Mouse (Mus musculus): ENCODE measurements around the gene Cebpzos. TPM values are rescaled to one million over a fixed set of nuclear protein-coding genes. Genes with fewer than 3 reads are reported as not detected.

Cebpzos gene
- polyA plus RNA-seq (2015; fragmentation: Nextera tagmentation; extraction: Ambion mirVana), result 96.5 and 98.1 TPM in 2 replicates

GRCm38 (mm10) chr17:78916369-78916813 is at the start of gene Cebpzos:
TSS of gene Cebpzos (plus strand) at chr17:78916500.
- H3K27me3 ChIP-seq (ENCODE audit: insufficient read depth, low read length), result no peaks in the 10 kb centered on the region
- H3K4me2 ChIP-seq (replicated peaks; ENCODE audit: low read depth, low read length), result peak within 1 kb of the TSS; percentile 88
- peak within 1 kb of the TSS; percentile 91 for H3K27ac ChIP-seq (ENCODE audit: low read length)
- H3K4me3 ChIP-seq (ENCODE audit: low read length), result peak within 1 kb of the TSS; percentile 91
- no peaks in the 10 kb centered on the region for H3K9me3 ChIP-seq (ENCODE audit: low read length)
- peak within 1 kb of the TSS; percentile 91 for H3K9ac ChIP-seq (replicated peaks; ENCODE audit: low read length)
- peaks cover 13% of the 10 kb centered on the region for H3K4me1 ChIP-seq (ENCODE audit: insufficient read depth, low read length)
- H3K36me3 ChIP-seq (ENCODE audit: insufficient read depth, low read length), result peaks cover 20% of the 10 kb centered on the region
- under 1% methylated on average over 37 of the region's 37 CpGs for WGBS
- peak; percentile 97 for ATAC-seq (ENCODE audit: low FRiP score, low TSS enrichment)

GRCm38 (mm10) chr17:78873886-78874285 is 42.4 kb upstream of the Cebpzos start:
- H3K36me3 ChIP-seq (ENCODE audit: insufficient read depth, low read length), result peaks cover 27% of the 10 kb centered on the region
- no peaks in the 10 kb centered on the region for H3K27me3 ChIP-seq (ENCODE audit: insufficient read depth, low read length)
- no peaks in the 10 kb centered on the region for H3K9me3 ChIP-seq (ENCODE audit: low read length)
- no peak overlapping the region for H3K4me2 ChIP-seq (replicated peaks; ENCODE audit: low read depth, low read length)
- WGBS, result 94% methylated on average over 6 of the region's 6 CpGs
- no peak overlapping the region for H3K9ac ChIP-seq (replicated peaks; ENCODE audit: low read length)
- no peaks in the 10 kb centered on the region for H3K4me1 ChIP-seq (ENCODE audit: insufficient read depth, low read length)
- H3K27ac ChIP-seq (ENCODE audit: low read length), result no peak overlapping the region
- no peak for ATAC-seq (ENCODE audit: low FRiP score, low TSS enrichment)
- no peak overlapping the region for H3K4me3 ChIP-seq (ENCODE audit: low read length)

GRCm38 (mm10) chr17:78881878-78882304 is 34.4 kb upstream of the Cebpzos start:
- ATAC-seq (ENCODE audit: low FRiP score, low TSS enrichment), result peak; percentile 67
- peak overlapping the region; percentile 54 for H3K4me2 ChIP-seq (replicated peaks; ENCODE audit: low read depth, low read length)
- WGBS, result 19% methylated on average over 3 of the region's 7 CpGs
- no peaks in the 10 kb centered on the region for H3K27me3 ChIP-seq (ENCODE audit: insufficient read depth, low read length)
- peaks cover 8% of the 10 kb centered on the region for H3K36me3 ChIP-seq (ENCODE audit: insufficient read depth, low read length)
- H3K4me3 ChIP-seq (ENCODE audit: low read length), result peak overlapping the region; percentile 66
- peak overlapping the region; percentile 75 for H3K9ac ChIP-seq (replicated peaks; ENCODE audit: low read length)
- peak overlapping the region; percentile 81 for H3K27ac ChIP-seq (ENCODE audit: low read length)
- peaks cover 10% of the 10 kb centered on the region; the same call in 1 of the 2 replicates for H3K4me1 ChIP-seq (ENCODE audit: insufficient read depth, low read length)
- H3K9me3 ChIP-seq (ENCODE audit: low read length), result peaks cover 3% of the 10 kb centered on the region; the same call in 1 of the 2 replicates

GRCm38 (mm10) chr17:78882401-78883112 is 33.7 kb upstream of the Cebpzos start, which contains the start of gene Eif2ak2:
TSS of gene Eif2ak2 (minus strand) at chr17:78882573.
- peak within 1 kb of the TSS; percentile 66 for H3K4me3 ChIP-seq (ENCODE audit: low read length)
- H3K9me3 ChIP-seq (ENCODE audit: low read length), result peaks cover 3% of the 10 kb centered on the region; the same call in 1 of the 2 replicates
- H3K4me1 ChIP-seq (ENCODE audit: insufficient read depth, low read length), result peaks cover 10% of the 10 kb centered on the region; the same call in 1 of the 2 replicates
- ATAC-seq (ENCODE audit: low FRiP score, low TSS enrichment), result peak; percentile 99
- peak within 1 kb of the TSS; percentile 75 for H3K9ac ChIP-seq (replicated peaks; ENCODE audit: low read length)
- peak within 1 kb of the TSS; percentile 81 for H3K27ac ChIP-seq (ENCODE audit: low read length)
- under 1% methylated on average over 27 of the region's 28 CpGs for WGBS
- peaks cover 8% of the 10 kb centered on the region for H3K36me3 ChIP-seq (ENCODE audit: insufficient read depth, low read length)
- H3K4me2 ChIP-seq (replicated peaks; ENCODE audit: low read depth, low read length), result peak within 1 kb of the TSS; percentile 54
- H3K27me3 ChIP-seq (ENCODE audit: insufficient read depth, low read length), result no peaks in the 10 kb centered on the region

- ATAC-seq (ENCODE audit: low FRiP score, low TSS enrichment), result no peak
- H3K9me3 ChIP-seq (ENCODE audit: low read length), result peaks cover 3% of the 10 kb centered on the region; the same call in 1 of the 2 replicates
- H3K36me3 ChIP-seq (ENCODE audit: insufficient read depth, low read length), result peaks cover under 1% of the 10 kb centered on the region; the same call in 1 of the 2 replicates
- H3K9ac ChIP-seq (replicated peaks; ENCODE audit: low read length), result no peak overlapping the region
- no peak overlapping the region for H3K4me2 ChIP-seq (replicated peaks; ENCODE audit: low read depth, low read length)
- H3K27ac ChIP-seq (ENCODE audit: low read length), result no peak overlapping the region; the same call in 1 of the 2 replicates
- 87% methylated on average over 4 of the region's 4 CpGs for WGBS
- peaks cover 10% of the 10 kb centered on the region; the same call in 1 of the 2 replicates for H3K4me1 ChIP-seq (ENCODE audit: insufficient read depth, low read length)
- no peaks in the 10 kb centered on the region for H3K27me3 ChIP-seq (ENCODE audit: insufficient read depth, low read length)
- no peak overlapping the region for H3K4me3 ChIP-seq (ENCODE audit: low read length)
Measured at GRCm38 (mm10) chr17:78883291-78883690, 33.0 kb upstream of the Cebpzos start.

- Histone ChIP-seq H3K27me3 (ENCODE audit: insufficient read depth, low read length) (no peaks in the 10 kb centered on the region), H3K27ac (ENCODE audit: low read length) (no peak overlapping the region), H3K4me1 (ENCODE audit: insufficient read depth, low read length) (peaks cover 10% of the 10 kb centered on the region; the same call in 1 of the 2 replicates), H3K4me2 (replicated peaks; ENCODE audit: low read depth, low read length) (no peak overlapping the region), H3K4me3 (ENCODE audit: low read length) (no peak overlapping the region), H3K36me3 (ENCODE audit: insufficient read depth, low read length) (no peaks in the 10 kb centered on the region), H3K9ac (replicated peaks; ENCODE audit: low read length) (no peak overlapping the region), H3K9me3 (ENCODE audit: low read length) (peaks cover 3% of the 10 kb centered on the region; the same call in 1 of the 2 replicates)
- no peak for ATAC-seq (ENCODE audit: low FRiP score, low TSS enrichment)
- 80% methylated on average over 5 of the region's 5 CpGs for WGBS
Measured at GRCm38 (mm10) chr17:78885286-78886065, 30.8 kb upstream of the Cebpzos start.

DNA sequence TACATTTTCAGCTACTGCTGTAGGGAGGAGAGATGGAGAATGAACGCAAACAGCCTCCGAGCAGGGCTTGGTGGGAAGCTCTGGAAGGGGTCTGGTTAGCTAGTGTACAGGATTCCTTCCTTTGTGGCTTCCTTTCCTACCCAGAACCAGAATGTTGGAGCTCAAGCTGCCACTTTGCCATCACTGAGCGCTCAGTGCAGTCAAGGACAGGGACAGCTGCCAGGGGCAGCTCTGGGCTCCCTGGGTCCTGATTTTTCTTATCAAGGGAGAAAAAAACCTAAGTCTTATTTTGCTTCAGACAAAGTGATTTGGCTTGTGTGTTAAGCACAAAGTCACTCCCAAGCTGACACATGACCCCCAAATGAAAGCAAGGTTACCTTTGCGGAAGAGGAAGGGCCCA is 27.7 kb upstream of the Cebpzos start:
- no peaks in the 10 kb centered on the region for H3K36me3 ChIP-seq (ENCODE audit: insufficient read depth, low read length)
- H3K27ac ChIP-seq (ENCODE audit: low read length), result no peak overlapping the region
- H3K9ac ChIP-seq (replicated peaks; ENCODE audit: low read length), result no peak overlapping the region
- no peaks in the 10 kb centered on the region for H3K27me3 ChIP-seq (ENCODE audit: insufficient read depth, low read length)
- ATAC-seq (ENCODE audit: low FRiP score, low TSS enrichment), result no peak
- no peak overlapping the region for H3K4me3 ChIP-seq (ENCODE audit: low read length)
- 86% methylated on average over 4 of the region's 4 CpGs for WGBS
- H3K9me3 ChIP-seq (ENCODE audit: low read length), result peaks cover 3% of the 10 kb centered on the region; the same call in 1 of the 2 replicates
- H3K4me2 ChIP-seq (replicated peaks; ENCODE audit: low read depth, low read length), result no peak overlapping the region
- H3K4me1 ChIP-seq (ENCODE audit: insufficient read depth, low read length), result no peaks in the 10 kb centered on the region

GRCm38 (mm10) chr17:78889184-78889583 is 27.1 kb upstream of the Cebpzos start:
- Histone ChIP-seq H3K4me3 (ENCODE audit: low read length) (no peak overlapping the region), H3K4me1 (ENCODE audit: insufficient read depth, low read length) (no peaks in the 10 kb centered on the region), H3K9ac (replicated peaks; ENCODE audit: low read length) (no peak overlapping the region), H3K27ac (ENCODE audit: low read length) (no peak overlapping the region), H3K27me3 (ENCODE audit: insufficient read depth, low read length) (no peaks in the 10 kb centered on the region), H3K4me2 (replicated peaks; ENCODE audit: low read depth, low read length) (no peak overlapping the region), H3K36me3 (ENCODE audit: insufficient read depth, low read length) (no peaks in the 10 kb centered on the region), H3K9me3 (ENCODE audit: low read length) (peaks cover 3% of the 10 kb centered on the region; the same call in 1 of the 2 replicates)
- ATAC-seq (ENCODE audit: low FRiP score, low TSS enrichment), result no peak
- WGBS, result 38% methylated on average over 3 of the region's 3 CpGs

DNA sequence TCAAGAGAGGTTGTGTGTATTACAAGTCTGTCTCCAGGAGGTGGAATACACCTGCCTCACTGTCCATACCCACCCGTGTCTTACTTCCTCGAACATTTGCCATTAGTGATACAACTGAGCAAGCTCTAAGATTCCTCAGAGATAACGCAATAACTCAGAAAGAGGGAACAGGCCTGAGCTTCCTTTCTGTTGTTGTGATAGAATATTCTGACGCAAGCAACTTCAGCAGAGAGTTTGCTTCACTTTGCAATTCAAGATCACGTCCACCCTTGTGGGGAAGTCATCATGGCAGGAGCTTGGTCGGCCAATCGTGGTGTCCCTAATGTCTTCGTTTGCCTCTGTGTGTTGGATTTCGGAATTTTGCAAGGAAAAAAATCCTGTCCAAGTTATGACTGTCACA is 25.3 kb upstream of the Cebpzos start:
- no peak overlapping the region for H3K4me2 ChIP-seq (replicated peaks; ENCODE audit: low read depth, low read length)
- no peak overlapping the region for H3K4me3 ChIP-seq (ENCODE audit: low read length)
- ATAC-seq (ENCODE audit: low FRiP score, low TSS enrichment), result no peak
- H3K9ac ChIP-seq (replicated peaks; ENCODE audit: low read length), result no peak overlapping the region
- no peaks in the 10 kb centered on the region for H3K4me1 ChIP-seq (ENCODE audit: insufficient read depth, low read length)
- H3K27ac ChIP-seq (ENCODE audit: low read length), result no peak overlapping the region
- H3K36me3 ChIP-seq (ENCODE audit: insufficient read depth, low read length), result no peaks in the 10 kb centered on the region
- no peaks in the 10 kb centered on the region for H3K9me3 ChIP-seq (ENCODE audit: low read length)
- H3K27me3 ChIP-seq (ENCODE audit: insufficient read depth, low read length), result no peaks in the 10 kb centered on the region
- 85% methylated on average over 9 of the region's 9 CpGs for WGBS
